Mouse (Mus musculus) megakaryocyte, embryonic 14.5 days (primary cell): ENCODE data around the gene Rab22a.

ENCODE experiments used
- FLI1 ChIP-seq: IDR thresholded peaks from 2 replicates; pipeline ENCODE4 v1.6.1; 2012; ENCODE audit warnings: low read length, inconsistent platforms, mixed read lengths
- GATA1 ChIP-seq: IDR thresholded peaks from 3 replicates; pipeline ENCODE4 v1.6.1; 2012; ENCODE audit warnings: mixed read lengths, low read length, inconsistent platforms, borderline replicate concordance

- TF ChIP-seq GATA1, result no peak
- no peak for TF ChIP-seq FLI1
Observed at GRCm38 (mm10) chr2:173744070-173744815, 84.7 kb downstream of the Rab22a start.
